Mouse (Mus musculus) ES-E14 (cell line): ENCODE measurements around the gene Gm10638.

Experiments used
- CHD2 ChIP-seq: IDR thresholded peaks from 2 replicates; pipeline ENCODE4 v1.6.1; 2014; ENCODE audit warnings: mild to moderate bottlenecking, low read depth, low read length, inconsistent platforms
- HCFC1 ChIP-seq: IDR thresholded peaks from 2 replicates; pipeline ENCODE4 v1.6.1; 2012; ENCODE audit warnings: low read length, inconsistent platforms, borderline replicate concordance; ENCODE audit not compliant: insufficient read depth
- MAFK ChIP-seq: IDR thresholded peaks from 2 replicates; pipeline ENCODE4 v1.6.1; 2014; ENCODE audit warnings: mild to moderate bottlenecking, low read depth, low read length, inconsistent platforms; ENCODE audit not compliant: insufficient read depth
- ZC3H11A ChIP-seq: IDR thresholded peaks from 2 replicates; pipeline ENCODE4 v1.6.1; 2012; ENCODE audit warnings: low read depth, mild to moderate bottlenecking, inconsistent platforms, low read length, borderline replicate concordance
- ZNF384 ChIP-seq: IDR thresholded peaks from 2 replicates; pipeline ENCODE4 v1.6.1; 2012; ENCODE audit warnings: low read depth, low read length, inconsistent platforms

DNA sequence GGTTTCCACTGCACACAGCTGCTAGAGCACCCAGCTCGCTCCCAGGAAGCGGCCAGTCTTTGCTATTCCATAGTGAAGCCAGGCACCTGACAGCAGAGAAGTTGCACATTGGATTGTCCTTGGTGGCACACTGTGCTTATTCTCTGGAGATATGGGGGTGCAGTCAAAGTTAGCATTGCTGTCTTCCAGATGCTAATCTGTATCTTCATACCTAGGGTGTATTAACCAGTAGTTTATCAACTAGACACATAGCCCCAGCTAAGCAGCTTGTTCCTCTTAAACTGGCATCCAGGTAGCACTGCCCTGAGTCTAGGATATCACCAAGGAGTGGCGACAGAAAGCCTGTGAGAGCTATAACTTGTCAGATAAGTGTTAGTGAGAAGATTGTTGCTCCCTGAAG is 32.9 kb upstream of the Gm10638 start:
- TF ChIP-seq ZC3H11A (no peak), CHD2 (no peak), HCFC1 (no peak), ZNF384 (no peak), MAFK (no peak)
